Mouse (Mus musculus) spleen, adult 12 weeks (tissue): ENCODE measurements at regions not wholly inside any gene's neighbourhood (a gene's known extent, or its start where the extent isn't known, plus 50 kb on each side); places are given as distances from the start of the nearest gene placed in this dataset.

Source experiments
- DNase-seq: peaks from one replicate; pipeline ENCODE4 v3.0.0; 2022; ENCODE audit warnings: low spot score

DNA sequence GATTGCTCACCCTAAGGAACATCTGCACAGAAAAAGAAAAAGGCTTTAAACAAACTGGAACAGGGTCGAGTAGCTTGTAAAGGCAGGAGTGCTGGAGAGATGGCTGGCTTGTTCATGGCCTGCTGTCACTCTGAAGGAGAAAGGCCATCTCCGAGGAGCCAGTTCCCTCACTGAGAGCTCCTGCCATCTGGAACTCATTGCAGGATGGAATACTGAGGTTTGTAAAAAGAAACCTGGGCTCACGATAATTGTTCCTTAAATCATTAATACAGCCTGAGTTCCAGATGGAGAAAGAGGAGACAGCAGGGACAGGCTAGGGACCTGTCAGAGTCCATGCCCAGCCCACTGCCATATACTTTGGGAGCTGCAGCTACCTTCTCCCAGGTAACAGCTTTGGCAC, 100.8 kb upstream of the Gm12830 start:
- DNase-seq = no peak

DNA sequence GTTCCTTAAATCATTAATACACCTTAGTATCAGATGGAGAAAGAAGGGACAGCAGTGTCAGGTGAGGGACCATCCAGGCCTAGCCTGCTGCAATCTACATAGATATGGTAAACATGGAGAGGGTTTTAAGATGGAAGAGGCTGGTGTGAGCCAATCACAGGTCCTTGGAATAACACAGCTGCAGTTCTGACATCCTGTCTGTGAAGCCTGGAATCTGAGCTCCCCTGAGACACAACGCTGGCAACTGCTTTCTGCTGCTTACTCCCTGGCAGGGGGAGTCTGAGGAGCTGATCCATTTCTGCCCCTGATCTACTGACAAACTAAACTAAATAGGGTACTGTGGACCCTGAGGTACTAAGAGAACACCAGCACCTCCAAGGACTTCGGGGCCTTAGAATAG, 100.1 kb upstream of the Gm12830 start:
- DNase-seq = no peak

DNA sequence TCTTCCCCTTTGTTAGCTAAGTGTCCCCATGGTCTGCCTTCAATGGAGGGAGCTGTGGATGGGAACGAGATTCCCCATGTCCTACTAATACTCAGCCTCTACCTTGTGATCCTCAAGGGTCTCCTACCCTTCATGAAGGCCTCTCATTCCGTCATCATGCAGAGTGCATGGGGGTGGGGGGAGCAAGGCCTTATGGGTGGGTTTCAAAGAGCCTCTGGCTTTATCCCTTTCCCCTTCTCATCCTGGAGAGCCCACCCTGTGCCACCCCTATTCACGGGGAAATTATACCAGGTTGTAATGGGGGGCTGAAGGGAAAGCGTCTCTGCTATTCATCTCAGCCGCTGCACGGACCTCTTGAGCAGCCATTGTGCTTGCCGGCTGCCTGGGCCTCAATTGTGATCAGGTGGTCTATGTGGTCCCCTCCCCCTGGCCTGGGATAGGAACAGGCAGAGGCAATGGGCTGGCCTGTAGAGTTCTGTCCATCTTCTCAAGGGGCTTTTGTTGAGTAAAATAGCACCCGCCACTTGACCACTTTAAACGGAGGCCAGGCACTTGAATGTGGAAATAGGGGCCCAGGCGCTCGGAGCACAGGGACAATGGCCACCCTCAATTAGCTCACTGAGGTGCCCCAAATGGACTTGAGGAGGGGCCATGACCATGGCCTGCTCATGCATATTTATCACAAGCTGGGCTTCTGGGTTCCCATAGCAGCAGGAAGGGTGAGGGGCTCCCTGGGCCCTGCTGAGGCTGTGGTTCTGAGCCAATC, 93.1 kb upstream of the Gm12830 start:
- no peak for DNase-seq

DNA sequence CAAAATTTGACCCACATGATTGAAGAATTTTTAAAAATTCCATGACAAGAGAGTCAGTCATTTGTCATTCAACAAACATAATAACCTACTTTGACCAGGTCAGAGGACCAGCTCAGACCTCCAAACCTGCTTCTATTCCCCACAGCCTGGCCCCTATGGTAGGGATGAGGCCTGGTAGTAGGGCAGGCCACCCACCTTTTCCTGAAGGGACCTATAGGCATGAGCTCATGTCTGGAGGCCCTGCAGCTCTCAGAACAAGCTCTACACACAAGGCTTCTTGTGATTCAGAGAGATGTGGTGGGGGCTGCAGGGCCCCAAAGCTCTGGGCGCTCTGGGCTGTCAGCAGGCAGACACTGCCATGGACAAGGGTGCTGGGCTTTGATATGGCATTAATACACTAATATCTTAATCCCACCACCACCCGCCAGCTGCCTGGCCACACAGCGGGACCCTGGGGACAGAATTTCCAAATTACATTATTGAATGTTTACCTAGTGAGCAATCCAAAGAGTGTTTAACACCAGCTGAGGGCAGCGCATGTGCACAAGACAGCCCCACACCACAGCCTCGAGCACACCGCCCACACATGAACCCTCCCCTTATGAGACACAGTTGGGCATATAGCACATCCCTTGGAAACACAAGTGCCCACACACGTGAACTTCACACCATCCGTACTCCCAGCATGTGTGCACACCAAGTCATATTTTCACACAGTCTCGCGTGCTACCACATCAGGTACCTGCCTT, 88.1 kb upstream of the Gm12830 start:
- no peak for DNase-seq

DNA sequence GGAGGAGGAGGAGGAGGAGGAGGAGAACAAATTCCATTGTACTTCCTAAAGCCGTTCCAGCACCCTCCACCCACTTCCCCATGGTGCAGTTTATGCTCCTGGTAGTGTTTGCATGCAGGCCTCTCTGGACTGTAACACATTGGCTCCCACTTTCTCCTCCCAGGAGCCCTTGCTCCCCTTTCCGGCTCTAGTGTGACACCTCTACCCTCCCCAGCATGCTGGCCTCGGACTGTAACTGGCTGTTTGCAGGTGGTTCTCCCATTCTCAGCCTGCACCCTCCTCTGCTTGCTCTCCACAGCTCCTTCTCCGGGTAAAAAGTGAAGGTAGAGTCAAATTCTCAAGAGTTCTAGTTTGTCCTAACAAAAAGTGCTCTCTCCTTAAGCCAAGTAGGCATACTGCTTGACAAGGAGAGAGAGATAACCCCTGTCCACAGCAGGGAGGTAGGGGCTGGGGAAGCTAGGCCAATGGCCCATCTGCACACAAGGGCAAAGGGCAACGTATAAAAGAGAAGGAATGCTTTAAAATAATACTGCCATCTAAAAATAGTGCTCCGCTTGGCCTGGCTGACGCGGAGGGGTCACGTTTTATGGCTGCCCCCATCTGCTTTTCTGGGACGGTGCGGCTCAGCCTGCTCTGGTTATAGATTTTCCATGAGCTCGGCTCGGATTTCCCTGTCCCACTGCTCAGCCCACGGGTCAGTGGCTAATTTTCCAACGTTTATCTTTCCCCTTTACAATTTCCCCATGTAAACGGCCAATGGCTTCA, 82.4 kb upstream of the Gm12830 start:
- DNase-seq = no peak

DNA sequence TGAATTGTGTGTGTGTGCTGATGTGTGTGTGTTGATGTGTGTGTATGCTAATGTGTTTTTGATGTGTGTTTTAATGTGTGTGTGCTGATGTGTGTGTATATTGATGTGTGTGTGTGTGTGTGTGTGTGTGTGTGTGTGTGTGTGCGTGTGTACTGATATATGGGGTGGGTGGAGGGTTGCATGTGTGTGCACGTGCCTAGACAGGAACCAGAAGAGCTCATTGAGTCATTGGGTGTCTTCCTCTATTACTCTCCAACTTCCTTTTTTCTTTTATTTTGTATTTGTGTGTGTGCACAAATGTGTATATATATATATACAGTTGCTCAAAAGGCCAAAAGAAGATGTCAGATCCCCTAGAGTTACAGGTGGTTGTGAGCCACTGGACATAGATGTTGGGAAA, 73.4 kb upstream of the Gm12830 start:
- no peak for DNase-seq

DNA sequence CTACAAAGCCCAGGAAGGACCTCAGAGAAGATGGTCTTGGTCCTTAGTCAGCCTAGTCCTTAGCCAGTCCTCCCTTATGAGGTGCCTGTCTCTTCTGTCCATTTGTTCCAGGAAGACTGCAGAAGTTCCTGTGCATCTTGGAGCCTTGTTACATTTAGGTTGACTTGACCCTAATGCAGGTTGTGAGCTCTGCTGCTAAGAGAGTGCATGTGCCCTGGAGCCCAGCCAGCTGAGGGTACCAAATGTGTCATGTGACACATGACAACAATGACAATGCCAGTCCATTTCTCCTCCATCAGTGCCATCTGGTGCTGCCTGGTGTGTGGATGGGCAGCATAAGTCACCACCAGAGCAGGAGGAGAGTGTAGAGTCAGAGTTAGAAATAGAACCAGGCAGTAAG, 61.7 kb upstream of the Gm12830 start:
- DNase-seq = no peak

DNA sequence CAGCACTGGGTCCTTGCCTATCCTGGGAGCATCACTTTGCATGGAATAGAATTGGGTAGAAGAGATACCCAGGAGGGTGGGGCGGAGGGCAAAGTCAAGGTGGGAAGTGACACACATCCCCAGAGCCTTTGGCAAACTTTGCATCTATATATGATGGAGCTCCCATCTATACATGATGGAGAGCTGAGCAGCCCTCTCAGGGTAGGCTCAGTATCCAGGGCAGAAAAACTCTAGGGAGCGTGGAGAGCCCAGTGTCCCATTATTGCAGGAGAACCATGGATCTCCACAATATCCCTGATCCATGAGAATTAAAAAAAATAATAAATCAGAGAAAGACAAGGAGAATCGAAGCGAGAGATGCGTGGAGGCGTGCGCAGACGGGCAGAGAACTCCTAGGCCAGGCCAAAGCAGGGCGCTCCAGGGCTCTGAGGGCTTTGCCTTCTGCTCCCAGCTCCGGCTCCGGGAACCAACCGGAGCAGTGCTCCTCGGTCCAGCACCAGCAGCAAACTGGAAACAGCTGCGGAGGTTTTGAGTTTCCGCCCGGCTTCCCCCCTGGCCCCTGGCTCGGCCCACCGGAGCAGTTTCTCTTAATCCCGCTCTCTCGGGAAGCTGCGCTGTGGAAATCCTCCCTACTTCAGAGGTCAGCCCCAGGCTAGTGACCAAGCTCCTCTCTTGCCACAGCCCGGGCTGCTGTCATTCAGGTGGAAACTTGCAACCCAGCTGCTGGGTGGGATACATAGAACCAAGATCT, 54.7 kb upstream of the Gm12830 start:
- no peak for DNase-seq
